Mouse (Mus musculus): Measurements from ENCODE around the gene Rph3al. TPM values are rescaled to one million over a fixed set of nuclear protein-coding genes. Genes with fewer than 3 reads are reported as not detected.

Gene Rph3al
- polyA plus RNA-seq, 3 experiments from 2014 or later, result 5.6 to 7.4 (median 6.7) TPM

- no peak for ATAC-seq
Measured at GRCm38 (mm10) chr11:75904982-75905381, 33.2 kb downstream of the Rph3al start.

GRCm38 (mm10) chr11:75904501-75904900 lies 33.7 kb downstream of the Rph3al start:
- ATAC-seq, result no peak

GRCm38 (mm10) chr11:75903486-75903885 lies 34.7 kb downstream of the Rph3al start:
- no peak for ATAC-seq

GRCm38 (mm10) chr11:75901339-75901738 lies 36.9 kb downstream of the Rph3al start:
- ATAC-seq, result no peak

- no peak for ATAC-seq
Measured at GRCm38 (mm10) chr11:75899676-75900075, 38.6 kb downstream of the Rph3al start.

- ATAC-seq, result no peak
Measured at GRCm38 (mm10) chr11:75898532-75898931, 39.7 kb downstream of the Rph3al start.

- no peak for ATAC-seq
Measured at GRCm38 (mm10) chr11:75894791-75895420, 43.3 kb downstream of the Rph3al start.

- no peak for ATAC-seq
Measured at GRCm38 (mm10) chr11:75893956-75894355, 44.3 kb downstream of the Rph3al start.

GRCm38 (mm10) chr11:75887349-75887748 lies 50.9 kb downstream of the Rph3al start:
- ATAC-seq, result no peak

- ATAC-seq, result no peak
Measured at GRCm38 (mm10) chr11:75881234-75881633, 57.0 kb downstream of the Rph3al start.

- ATAC-seq, result no peak
Measured at GRCm38 (mm10) chr11:75880064-75880463, 58.2 kb downstream of the Rph3al start.

GRCm38 (mm10) chr11:75878460-75878859 lies 59.8 kb downstream of the Rph3al start:
- ATAC-seq, result no peak

GRCm38 (mm10) chr11:75876043-75876780 lies 62.0 kb downstream of the Rph3al start:
- no peak for ATAC-seq

- ATAC-seq, result no peak
Measured at GRCm38 (mm10) chr11:75871688-75872087, 66.5 kb downstream of the Rph3al start.

GRCm38 (mm10) chr11:75870947-75871346 lies 67.3 kb downstream of the Rph3al start:
- no peak for ATAC-seq

- no peak for ATAC-seq
Measured at GRCm38 (mm10) chr11:75870386-75870785, 67.8 kb downstream of the Rph3al start.

- no peak for ATAC-seq
Measured at GRCm38 (mm10) chr11:75869898-75870297, 68.3 kb downstream of the Rph3al start.

GRCm38 (mm10) chr11:75866861-75867260 lies 71.4 kb downstream of the Rph3al start:
- ATAC-seq, result no peak

- no peak for ATAC-seq
Measured at GRCm38 (mm10) chr11:75865859-75866258, 72.4 kb downstream of the Rph3al start.

- ATAC-seq, result no peak
Measured at GRCm38 (mm10) chr11:75865253-75865619, 73.0 kb downstream of the Rph3al start.

- ATAC-seq, result no peak
Measured at GRCm38 (mm10) chr11:75864529-75865252, 73.5 kb downstream of the Rph3al start.

- no peak for ATAC-seq
Measured at GRCm38 (mm10) chr11:75862466-75862865, 75.8 kb downstream of the Rph3al start.

GRCm38 (mm10) chr11:75861653-75862052 lies 76.6 kb downstream of the Rph3al start:
- ATAC-seq, result no peak

GRCm38 (mm10) chr11:75861213-75861612 lies 77.0 kb downstream of the Rph3al start:
- ATAC-seq, result no peak
